Mouse (Mus musculus) lung, postnatal 0 days (tissue): ENCODE measurements around the gene Vps52.

Experiments used
- CTCF ChIP-seq: IDR thresholded peaks from 2 replicates; pipeline ENCODE4 v1.5.1; 2016; ENCODE audit warnings: antibody characterized with exemption, mild to moderate bottlenecking
- EP300 ChIP-seq: IDR thresholded peaks from 2 replicates; pipeline ENCODE4 v1.6.1; 2016; ENCODE audit warnings: antibody characterized with exemption, mild to moderate bottlenecking, control low read depth

GRCm38 (mm10) chr17:33969394-33969793 lies 13.8 kb downstream of the Vps52 start:
- TF ChIP-seq EP300, result no peak
- TF ChIP-seq CTCF, result peak; percentile 45
